Mouse (Mus musculus) 3134 (cell line): ENCODE results near the gene Krtap19-4.

Source experiments
- DNase-seq: peaks from one replicate; pipeline ENCODE4 v3.0.0-alpha.2; 2011; ENCODE audit warnings: low spot score; ENCODE audit not compliant: insufficient read length; ENCODE audit errors: extremely low read depth

Krtap19-4 gene

GRCm38 (mm10) chr16:88884989-88885388 lies at the start of gene Krtap19-4:
TSS of gene Krtap19-4 (minus strand) at chr16:88885089.
- DNase-seq: no peak

- DNase-seq: no peak
These were observed 47.3 kb upstream of the Krtap19-4 start, which contains the start of gene Krtap19-9b for GRCm38 (mm10) chr16:88932165-88932564. TSS of gene Krtap19-9b (minus strand) at chr16:88932265.

- DNase-seq: no peak
These were observed 11.5 kb upstream of the Krtap19-4 start, which contains the start of gene Krtap19-5 for GRCm38 (mm10) chr16:88896357-88896756. TSS of gene Krtap19-5 (minus strand) at chr16:88896457.

DNA sequence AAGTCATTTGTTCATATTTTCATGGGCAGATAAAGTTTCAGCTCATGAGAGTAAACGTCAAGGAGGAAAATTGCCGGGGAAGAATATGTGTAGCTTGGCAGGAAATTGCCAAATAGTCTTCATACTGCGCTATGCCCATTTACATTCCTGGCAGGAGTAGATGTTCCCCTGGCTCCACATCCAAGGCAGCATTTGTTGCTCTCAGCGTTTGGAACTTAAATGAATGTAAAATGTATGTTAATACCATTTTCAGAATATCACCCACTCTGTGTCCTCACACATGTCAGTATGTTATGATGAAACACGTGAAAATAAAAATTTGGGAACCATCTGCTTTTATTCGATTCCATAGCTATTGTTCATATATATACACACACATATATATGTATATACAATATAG lies 2.0 kb upstream of the Krtap19-4 start:
- no peak for DNase-seq

DNA sequence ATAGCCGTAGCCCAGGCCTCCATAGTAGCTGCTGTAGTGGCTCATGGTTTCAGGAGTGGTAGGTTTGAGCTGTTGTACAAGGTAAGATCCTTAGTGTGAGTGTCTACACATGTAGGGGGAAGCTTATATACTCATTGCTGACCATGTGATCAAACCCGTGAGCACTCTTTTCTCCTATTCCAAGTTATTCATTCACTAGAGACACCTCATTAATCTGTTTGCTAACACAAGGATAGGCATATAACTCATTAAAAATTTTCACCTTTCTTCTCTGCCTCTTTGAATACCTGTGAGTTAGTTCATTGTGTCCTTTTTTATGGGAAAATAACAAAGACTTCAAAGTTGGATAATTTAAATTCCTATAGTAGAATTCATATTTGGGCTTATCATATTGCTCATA lies 7.0 kb downstream of the Krtap19-4 start, which contains the start of gene Krtap19-3:
TSS of gene Krtap19-3 (minus strand) at position 101 of the 400 bp plus-strand sequence.
- DNase-seq: no peak

DNA sequence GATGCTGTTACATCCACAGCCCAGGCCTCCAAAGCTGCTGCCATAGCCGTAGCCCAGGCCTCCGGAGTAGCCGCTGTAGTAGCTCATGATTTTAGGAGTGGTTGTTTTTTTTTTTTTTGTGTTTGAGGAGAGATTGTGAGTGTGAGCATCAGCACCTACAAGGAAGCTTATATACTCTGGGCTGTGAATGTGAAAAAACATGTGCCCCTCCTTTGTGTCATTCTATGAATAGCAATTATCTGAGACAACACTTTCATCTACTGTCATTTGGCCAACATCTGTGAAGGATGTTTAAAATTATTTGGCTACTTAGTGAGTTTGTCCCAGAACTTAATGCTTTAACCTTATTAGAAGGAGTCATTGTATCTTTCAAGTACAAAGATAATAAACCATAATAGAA lies 10.7 kb downstream of the Krtap19-4 start, which contains the start of gene Krtap19-2:
TSS of gene Krtap19-2 (minus strand) at position 101 of the 400 bp plus-strand sequence.
- DNase-seq: no peak

- no peak for DNase-seq
These were observed 15.6 kb downstream of the Krtap19-4 start, which contains the start of gene Krtap19-1 for GRCm38 (mm10) chr16:88869311-88869710. TSS of gene Krtap19-1 (minus strand) at chr16:88869411.

GRCm38 (mm10) chr16:88864887-88865407 lies 19.9 kb downstream of the Krtap19-4 start:
- DNase-seq: no peak

DNA sequence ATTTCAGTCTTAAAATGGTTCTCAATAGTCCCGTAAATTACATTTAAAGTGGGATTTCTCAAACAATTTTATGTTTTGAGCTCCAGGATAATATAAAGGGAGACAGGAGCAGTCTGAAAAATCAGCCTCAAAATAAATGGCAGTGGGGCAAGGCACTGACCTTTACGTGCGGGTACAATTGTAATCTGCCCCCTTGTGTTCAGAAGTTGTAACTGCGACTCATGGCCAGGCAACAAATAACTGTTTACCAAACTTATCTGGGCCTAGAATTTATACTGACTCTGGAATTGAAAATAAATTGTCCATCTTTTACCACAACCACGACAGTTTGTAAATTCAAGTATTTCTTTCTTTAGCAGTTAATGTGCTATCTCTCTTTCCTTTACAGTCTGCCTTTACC lies 33.4 kb downstream of the Krtap19-4 start:
- DNase-seq: no peak

- no peak for DNase-seq
These were observed 36.3 kb downstream of the Krtap19-4 start for GRCm38 (mm10) chr16:88848558-88848957.

- DNase-seq: no peak
These were observed 37.5 kb downstream of the Krtap19-4 start for GRCm38 (mm10) chr16:88847363-88847762.
